Mouse (Mus musculus) forebrain, embryonic 12.5 days (tissue): ENCODE measurements around the gene Atg101. TPM values are rescaled to one million over a fixed set of nuclear protein-coding genes. Genes with fewer than 3 reads are reported as not detected.

Experiments used
- ATAC-seq: fragments of 200-750 bp; cut with Nextera tagmentation; 2 replicates; pipeline ENCODE4 v1.8.0; 2017; ENCODE audit warnings: moderate TSS enrichment; ENCODE audit not compliant: low FRiP score
- H3K27ac ChIP-seq: fragments of 300-500 bp; sonication (generic); 2 replicates; pipeline ENCODE4 v1.5.1; 2016; ENCODE audit warnings: mild to moderate bottlenecking
- H3K27me3 ChIP-seq: fragments of 300-500 bp; sonication (generic); 2 replicates; pipeline ENCODE4 v1.6.1; 2016; ENCODE audit warnings: mild to moderate bottlenecking
- H3K36me3 ChIP-seq: fragments of 300-500 bp; sonication (generic); replicated peaks from 2 replicates; pipeline ENCODE4 v1.6.1; 2016; ENCODE audit warnings: mild to moderate bottlenecking
- H3K4me1 ChIP-seq: fragments of 300-500 bp; sonication (generic); 2 replicates; pipeline ENCODE4 v1.6.1; 2016
- H3K4me2 ChIP-seq: fragments of 300-500 bp; sonication (generic); 2 replicates; pipeline ENCODE4 v1.6.1; 2016; ENCODE audit warnings: mild to moderate bottlenecking, moderate library complexity
- H3K4me3 ChIP-seq: fragments of 300-500 bp; sonication (generic); replicated peaks from 2 replicates; pipeline ENCODE4 v1.5.1; 2016; ENCODE audit warnings: mild to moderate bottlenecking
- H3K9ac ChIP-seq: fragments of 300-500 bp; sonication (generic); 2 replicates; pipeline ENCODE4 v1.6.1; 2016; ENCODE audit warnings: mild to moderate bottlenecking
- H3K9me3 ChIP-seq: fragments of 300-500 bp; sonication (generic); 2 replicates; pipeline ENCODE4 v1.6.1; 2016
- WGBS: fragments of 180-500 bp; shearing (Covaris S2); methylation state at CpG from one replicate; pipeline ENCODE4 v1.1.7; 2016; 5-methylcytosine and 5-hydroxymethylcytosine counted together
- polyA plus RNA-seq: library from polyadenylated mRNA; unstranded; fragments of >200 nt; fragmentation: Nextera tagmentation; extraction: Ambion mirVana; gene quantifications from 2 replicates; pipeline ENCODE4 v1.2.1, GENCODE M21; 2016

The Atg101 gene
- polyA plus RNA-seq, 1 experiment from 2014 or later: 61.9 TPM

GRCm38 (mm10) chr15:101336474-101337174 is 52.6 kb downstream of the Atg101 start:
- H3K4me2 ChIP-seq: no peak overlapping the region
- H3K36me3 ChIP-seq: no peaks in the 10 kb centered on the region
- H3K27ac ChIP-seq: no peak overlapping the region; the same call in 1 of the 2 replicates
- H3K4me1 ChIP-seq: no peaks in the 10 kb centered on the region
- no peak for ATAC-seq
- 49% methylated on average over 24 of the region's 24 CpGs for WGBS
- H3K9me3 ChIP-seq: no peaks in the 10 kb centered on the region
- no peak overlapping the region for H3K9ac ChIP-seq
- H3K4me3 ChIP-seq: no peak overlapping the region
- peaks cover 27% of the 10 kb centered on the region for H3K27me3 ChIP-seq

- 82% methylated on average over 4 of the region's 4 CpGs for WGBS
- ATAC-seq: no peak
- H3K9me3 ChIP-seq: no peaks in the 10 kb centered on the region
- H3K36me3 ChIP-seq: no peaks in the 10 kb centered on the region
- no peak overlapping the region for H3K9ac ChIP-seq
- peaks cover 24% of the 10 kb centered on the region for H3K27me3 ChIP-seq
- H3K4me3 ChIP-seq: no peak overlapping the region
- no peak overlapping the region for H3K27ac ChIP-seq
- H3K4me1 ChIP-seq: no peaks in the 10 kb centered on the region
- H3K4me2 ChIP-seq: no peak overlapping the region
These were observed 54.3 kb downstream of the Atg101 start for GRCm38 (mm10) chr15:101338359-101338758.

GRCm38 (mm10) chr15:101339537-101339936 is 55.5 kb downstream of the Atg101 start:
- no peak overlapping the region for H3K4me3 ChIP-seq
- H3K27ac ChIP-seq: no peak overlapping the region
- no peaks in the 10 kb centered on the region for H3K36me3 ChIP-seq
- peaks cover 24% of the 10 kb centered on the region for H3K27me3 ChIP-seq
- no peak overlapping the region for H3K4me2 ChIP-seq
- H3K4me1 ChIP-seq: no peaks in the 10 kb centered on the region
- ATAC-seq: peak; percentile 87
- H3K9me3 ChIP-seq: no peaks in the 10 kb centered on the region
- no peak overlapping the region for H3K9ac ChIP-seq
- 0% methylated on average over 2 of the region's 2 CpGs for WGBS

Other genes starting within 250 kb of the Atg101 start
- not detected in 2 replicates for gene Gm47841, start 236.9 kb upstream of the Atg101 start, polyA plus RNA-seq
- gene Fignl2, start 205.7 kb upstream of the Atg101 start, polyA plus RNA-seq: 0.21 and 0.22 TPM in 2 replicates
- gene Ankrd33, start 168.5 kb upstream of the Atg101 start, polyA plus RNA-seq: not detected in 2 replicates
- 6.4 and 6.5 TPM in 2 replicates for gene Acvrl1, start 155.8 kb upstream of the Atg101 start, polyA plus RNA-seq
- gene Acvr1b, start 110.2 kb upstream of the Atg101 start, polyA plus RNA-seq: 14.5 and 18.4 TPM in 2 replicates
- 4.1 and 4.7 TPM in 2 replicates for gene Grasp, start 60.1 kb upstream of the Atg101 start, polyA plus RNA-seq
- 2.9 and 3.6 TPM in 2 replicates for gene Nr4a1, start 30.0 kb upstream of the Atg101 start, polyA plus RNA-seq
- 0.27 and 0.28 TPM in 2 replicates for gene 6030408B16Rik, start 8.9 kb downstream of the Atg101 start, polyA plus RNA-seq
- not detected in 2 replicates for gene Krt80, start 85.9 kb downstream of the Atg101 start, polyA plus RNA-seq
- 3.9 and 6.4 TPM in 2 replicates for gene Krt7, start 126.8 kb downstream of the Atg101 start, polyA plus RNA-seq
- gene Krt87, start 154.5 kb downstream of the Atg101 start, polyA plus RNA-seq: 0.17 and 0.22 TPM in 2 replicates
- gene Krt88, start 163.5 kb downstream of the Atg101 start, polyA plus RNA-seq: not detected in 2 replicates
- not detected in 2 replicates for gene Krt81, start 179.5 kb downstream of the Atg101 start, polyA plus RNA-seq
- gene Krt86, start 189.2 kb downstream of the Atg101 start, polyA plus RNA-seq: not detected in 2 replicates
- not detected in 2 replicates for gene Krt83, start 207.2 kb downstream of the Atg101 start, polyA plus RNA-seq
- gene Gm49425, start 233.0 kb downstream of the Atg101 start, polyA plus RNA-seq: not detected in 2 replicates
- not detected in 2 replicates for gene Krt84, start 248.5 kb downstream of the Atg101 start, polyA plus RNA-seq